Mouse (Mus musculus) lung, postnatal 0 days (tissue): ENCODE data around the gene Pld5.

ENCODE experiments used
- CTCF ChIP-seq: IDR thresholded peaks from 2 replicates; pipeline ENCODE4 v1.5.1; 2016; ENCODE audit warnings: antibody characterized with exemption, mild to moderate bottlenecking
- EP300 ChIP-seq: IDR thresholded peaks from 2 replicates; pipeline ENCODE4 v1.6.1; 2016; ENCODE audit warnings: antibody characterized with exemption, mild to moderate bottlenecking, control low read depth

GRCm38 (mm10) chr1:175967004-175967745 is 307.9 kb downstream of the Pld5 start:
- TF ChIP-seq CTCF (no peak), EP300 (no peak)
